Mouse (Mus musculus): ENCODE measurements around the gene Olfr297. TPM values are rescaled to one million over a fixed set of nuclear protein-coding genes. Genes with fewer than 3 reads are reported as not detected.

Olfr297 gene
- polyA plus RNA-seq (2017; shearing (Covaris generic)), result not detected

DNA sequence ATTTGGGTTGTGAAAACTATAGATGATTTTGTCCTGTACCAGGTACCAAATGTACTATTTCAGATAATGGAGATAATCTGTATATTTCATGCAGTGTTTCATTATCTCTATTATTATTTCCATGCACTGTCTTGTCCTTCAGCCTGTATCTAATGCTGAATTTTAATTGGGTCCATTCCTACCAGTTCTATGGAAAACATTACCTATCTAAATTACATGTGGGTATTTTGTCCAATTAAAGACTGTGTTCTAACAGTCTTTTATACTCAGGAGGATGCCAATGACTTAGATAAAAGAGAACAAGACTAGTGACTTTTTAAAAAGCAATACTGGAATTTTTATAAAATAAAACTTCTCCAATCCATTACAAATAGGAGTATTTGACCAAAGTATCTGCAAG, at the start of gene Olfr297:
Gene Olfr297, plus strand, starts transcription at position 301 of the 400 bp plus-strand sequence.

DNA sequence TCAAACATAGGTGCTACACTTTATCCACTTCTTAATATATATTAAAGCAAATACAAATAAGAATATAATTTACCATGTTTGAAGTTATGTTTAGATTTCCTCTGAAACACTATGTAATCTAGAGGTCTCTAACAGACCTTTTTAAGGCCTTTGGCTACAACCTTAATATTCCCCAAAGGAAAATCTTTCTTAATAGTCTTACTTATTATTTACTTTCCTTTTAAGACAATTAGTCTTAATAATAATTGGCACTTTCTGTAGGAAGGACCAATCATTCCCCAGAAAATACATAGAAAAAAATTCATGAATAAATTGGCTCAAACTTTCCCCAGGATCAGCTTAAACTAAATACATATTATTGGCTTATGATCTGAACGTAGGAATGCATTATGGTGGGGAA, 27.4 kb upstream of the Olfr297 start, which contains the start of gene Olfr298:
Gene Olfr298, minus strand, starts transcription at position 101 of the 400 bp plus-strand sequence.

Other genes starting within 250 kb of the Olfr297 start
- gene Olfr310, start 242.8 kb upstream of the Olfr297 start, polyA plus RNA-seq (2017; shearing (Covaris generic)), result not detected
- not detected for gene Olfr309, start 206.3 kb upstream of the Olfr297 start, polyA plus RNA-seq (2017; shearing (Covaris generic))
- not detected for gene Olfr308, start 194.3 kb upstream of the Olfr297 start, polyA plus RNA-seq (2017; shearing (Covaris generic))
- gene Olfr307, start 182.4 kb upstream of the Olfr297 start, polyA plus RNA-seq (2017; shearing (Covaris generic)), result not detected
- not detected for gene Olfr305, start 153.0 kb upstream of the Olfr297 start, polyA plus RNA-seq (2017; shearing (Covaris generic))
- gene Olfr304, start 133.3 kb upstream of the Olfr297 start, polyA plus RNA-seq (2017; shearing (Covaris generic)), result not detected
- gene Olfr303, start 122.2 kb upstream of the Olfr297 start, polyA plus RNA-seq (2017; shearing (Covaris generic)), result not detected
- gene Olfr301, start 116.1 kb upstream of the Olfr297 start, polyA plus RNA-seq (2017; shearing (Covaris generic)), result not detected
- not detected for gene Olfr299, start 60.0 kb upstream of the Olfr297 start, polyA plus RNA-seq (2017; shearing (Covaris generic))
- gene Olfr298, start 27.5 kb upstream of the Olfr297 start, polyA plus RNA-seq (2017; shearing (Covaris generic)), result not detected
- gene Olfr295, start 63.9 kb downstream of the Olfr297 start, polyA plus RNA-seq (2017; shearing (Covaris generic)), result 0.06 TPM
- gene Olfr294, start 96.7 kb downstream of the Olfr297 start, polyA plus RNA-seq (2017; shearing (Covaris generic)), result not detected
- gene Olfr293, start 129.1 kb downstream of the Olfr297 start, polyA plus RNA-seq (2017; shearing (Covaris generic)), result not detected
- gene Olfr292, start 168.4 kb downstream of the Olfr297 start, polyA plus RNA-seq (2017; shearing (Covaris generic)), result not detected

All from naive thymus-derived CD4-positive, alpha-beta T cell, adult 5 months (primary cell).